Mouse (Mus musculus) urinary bladder, postnatal 25 days (tissue): ENCODE measurements at regions not wholly inside any gene's neighbourhood (a gene's known extent, or its start where the extent isn't known, plus 50 kb on each side); places are given as distances from the start of the nearest gene placed in this dataset.

ENCODE experiments used
- DNase-seq: peaks from one replicate; pipeline ENCODE4 v3.0.0; 2022; ENCODE audit warnings: low spot score

GRCm38 (mm10) chr13:101016181-101016580 lies 183.0 kb upstream of the Slc30a5 start:
- no peak for DNase-seq

DNA sequence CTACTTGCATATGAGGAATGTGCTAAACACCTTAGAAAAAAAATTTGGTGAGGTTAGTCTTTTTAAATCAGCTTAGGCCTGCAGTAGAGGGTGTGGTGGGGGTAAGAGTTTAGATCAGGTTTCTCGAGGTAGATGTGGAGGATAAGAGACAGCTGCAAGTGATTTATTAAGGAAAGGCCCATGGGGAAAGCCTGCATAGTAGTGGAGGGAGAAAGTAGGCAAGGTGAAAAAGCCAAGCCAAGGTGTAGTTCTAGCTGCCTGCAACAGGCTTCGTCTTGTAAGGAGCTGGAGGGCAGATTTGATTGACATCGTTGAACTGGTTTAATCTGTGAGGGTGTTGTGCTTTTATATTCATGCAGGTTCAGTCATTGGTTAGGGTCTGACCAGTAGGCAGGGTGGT lies 182.2 kb upstream of the Slc30a5 start:
- DNase-seq, result no peak

DNA sequence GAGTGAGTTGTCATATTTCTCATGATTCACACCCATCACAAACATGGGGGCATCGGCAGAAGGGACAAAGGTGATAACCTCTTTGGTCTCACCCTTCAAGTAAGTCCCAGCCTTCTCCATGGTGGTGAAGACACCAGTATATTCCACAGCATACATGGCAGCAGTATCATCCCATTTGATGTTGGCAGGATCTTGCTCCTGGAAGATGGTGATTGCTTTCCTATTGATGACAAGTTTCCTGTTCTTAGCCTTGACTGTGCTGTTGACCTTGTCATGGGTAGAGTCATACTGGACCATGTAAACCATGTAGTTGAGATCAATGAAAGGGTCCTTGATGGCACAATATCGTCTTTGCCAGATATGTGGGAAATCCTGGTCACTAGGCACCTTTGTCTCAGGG lies 180.4 kb upstream of the Slc30a5 start:
- no peak for DNase-seq

DNA sequence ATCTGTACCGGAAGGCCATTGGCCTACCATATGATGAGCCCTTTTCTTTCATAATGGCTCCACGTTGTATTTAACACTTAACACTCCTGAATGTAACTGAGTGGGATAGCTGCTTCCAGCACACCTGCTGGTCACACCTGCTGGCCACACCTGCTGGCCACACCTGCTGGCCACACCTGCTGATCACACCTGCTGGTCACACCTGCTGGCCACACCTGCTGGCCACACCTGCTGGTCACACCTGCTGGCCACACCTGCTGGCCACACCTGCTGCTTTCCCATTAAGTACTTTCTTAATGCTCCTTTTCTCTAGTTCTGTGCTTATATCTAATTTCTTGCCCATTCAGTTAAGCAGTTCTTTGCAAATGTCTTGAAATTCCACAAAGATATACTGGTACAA lies 157.4 kb upstream of the Slc30a5 start:
- no peak for DNase-seq

- DNase-seq, result no peak
Measured at GRCm38 (mm10) chr13:100988671-100989531, 155.7 kb upstream of the Slc30a5 start.

- no peak for DNase-seq
Measured at GRCm38 (mm10) chr13:100988116-100988515, 154.9 kb upstream of the Slc30a5 start.

DNA sequence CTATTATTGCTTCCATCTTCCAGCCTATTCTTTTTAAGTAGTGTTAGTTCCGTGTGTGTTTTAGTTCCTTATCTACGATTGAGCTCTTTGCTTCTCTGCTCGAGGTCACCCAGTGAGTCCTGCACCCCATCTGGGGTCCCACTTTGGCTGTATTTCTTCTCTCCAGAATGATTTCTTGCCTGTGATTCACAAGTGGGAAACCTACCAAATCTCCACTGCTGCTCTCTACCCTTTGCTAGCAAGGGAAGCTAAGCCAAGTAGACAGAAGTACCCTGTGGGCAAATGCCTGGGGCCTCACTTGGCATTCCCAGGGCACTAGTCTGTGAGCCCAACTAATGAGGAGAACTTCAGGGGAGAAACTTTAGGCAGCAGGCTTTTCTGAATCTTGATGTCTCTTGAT lies 142.5 kb upstream of the Slc30a5 start:
- DNase-seq, result no peak

GRCm38 (mm10) chr13:100971080-100972017 lies 138.1 kb upstream of the Slc30a5 start:
- no peak for DNase-seq

DNA sequence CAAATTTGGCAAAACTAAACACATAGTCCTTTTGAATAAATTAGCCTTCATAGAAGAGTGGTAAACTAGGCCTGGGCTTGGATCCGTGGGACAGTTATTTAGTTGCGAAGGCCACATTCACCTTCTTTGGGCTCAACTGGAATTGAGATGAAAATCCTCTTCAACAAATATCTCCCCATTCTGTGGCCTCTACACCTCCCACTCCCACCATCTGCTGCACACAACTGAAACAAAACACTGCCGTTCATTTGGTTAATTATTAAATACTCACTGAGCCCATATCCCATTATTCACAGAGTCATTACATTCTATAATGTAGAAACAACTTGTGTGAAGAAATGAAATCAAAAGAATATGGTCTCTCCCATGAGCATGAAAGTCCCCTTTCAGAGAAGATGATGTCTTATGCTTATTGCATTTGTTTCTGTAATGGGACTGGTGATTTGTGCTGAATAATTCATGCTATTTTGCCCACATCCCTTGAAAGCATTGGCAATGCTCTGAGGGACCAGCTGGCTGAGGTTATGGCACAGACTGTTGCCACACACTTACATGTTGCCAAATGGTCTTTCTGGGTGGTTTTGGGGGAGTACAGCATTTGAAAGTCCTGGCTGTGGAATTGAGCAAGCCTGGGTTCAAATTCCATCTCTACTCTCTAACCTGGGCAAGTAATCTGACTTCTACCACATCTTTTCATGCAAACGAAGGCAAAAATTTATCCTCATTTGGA lies 129.7 kb upstream of the Slc30a5 start:
- DNase-seq, result no peak

GRCm38 (mm10) chr13:100954598-100955251 lies 121.5 kb upstream of the Slc30a5 start:
- no peak for DNase-seq

- no peak for DNase-seq
Measured at GRCm38 (mm10) chr13:100954106-100954505, 120.9 kb upstream of the Slc30a5 start.

DNA sequence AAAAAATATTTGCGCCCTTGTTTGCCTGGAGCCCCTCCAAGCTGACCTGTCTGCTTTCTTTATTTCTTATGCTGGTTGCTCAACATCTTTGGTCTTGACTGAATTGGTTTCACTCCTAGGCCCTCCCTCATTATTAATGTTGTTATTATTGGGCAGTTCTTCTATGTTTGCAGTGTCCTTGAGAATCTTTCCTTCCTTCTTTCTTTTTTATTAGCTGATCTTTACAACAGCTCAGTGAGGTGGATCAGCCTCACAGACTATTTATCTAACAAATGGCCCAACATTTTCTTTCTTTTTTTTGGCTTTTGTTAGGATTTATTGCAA lies 117.9 kb upstream of the Slc30a5 start:
- no peak for DNase-seq

DNA sequence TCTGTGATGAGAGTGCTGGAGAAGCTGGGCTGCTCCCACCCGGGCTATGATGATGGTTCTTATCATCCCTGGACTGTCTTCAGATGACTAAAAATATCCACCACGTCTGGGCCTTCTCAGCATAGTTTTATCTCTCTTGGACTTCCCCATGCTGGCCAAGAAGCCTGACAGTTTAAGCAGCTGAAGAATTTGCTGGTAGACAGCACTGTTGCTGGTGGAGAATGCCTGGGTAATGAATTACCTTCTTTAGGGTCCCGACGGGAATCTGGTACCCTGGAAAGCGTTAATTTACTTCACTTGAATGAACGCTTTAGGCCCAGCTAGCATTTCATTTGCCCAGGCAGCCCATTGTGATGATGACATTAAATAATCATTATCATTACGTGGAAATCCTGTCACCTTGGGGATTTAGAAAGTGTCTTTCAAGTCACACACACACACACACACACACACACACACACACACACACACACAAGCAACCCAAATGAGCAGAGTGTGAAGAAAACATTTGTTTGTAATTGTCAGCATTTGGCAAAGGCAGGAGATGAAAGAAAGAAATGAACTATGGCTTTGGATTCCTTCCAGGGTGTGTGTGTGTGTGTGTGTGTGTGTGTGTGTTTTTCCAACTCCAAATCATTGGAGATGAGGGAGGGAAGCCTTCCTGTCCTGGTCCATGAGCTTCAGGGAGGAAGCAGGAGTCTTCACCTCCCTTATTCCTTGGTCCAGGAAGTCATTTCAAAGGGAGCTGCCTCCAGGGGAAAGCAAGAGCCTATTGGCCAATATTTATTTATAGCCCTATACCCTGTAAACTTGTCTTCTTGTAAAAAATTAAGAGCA lies 117.3 kb upstream of the Slc30a5 start:
- no peak for DNase-seq

DNA sequence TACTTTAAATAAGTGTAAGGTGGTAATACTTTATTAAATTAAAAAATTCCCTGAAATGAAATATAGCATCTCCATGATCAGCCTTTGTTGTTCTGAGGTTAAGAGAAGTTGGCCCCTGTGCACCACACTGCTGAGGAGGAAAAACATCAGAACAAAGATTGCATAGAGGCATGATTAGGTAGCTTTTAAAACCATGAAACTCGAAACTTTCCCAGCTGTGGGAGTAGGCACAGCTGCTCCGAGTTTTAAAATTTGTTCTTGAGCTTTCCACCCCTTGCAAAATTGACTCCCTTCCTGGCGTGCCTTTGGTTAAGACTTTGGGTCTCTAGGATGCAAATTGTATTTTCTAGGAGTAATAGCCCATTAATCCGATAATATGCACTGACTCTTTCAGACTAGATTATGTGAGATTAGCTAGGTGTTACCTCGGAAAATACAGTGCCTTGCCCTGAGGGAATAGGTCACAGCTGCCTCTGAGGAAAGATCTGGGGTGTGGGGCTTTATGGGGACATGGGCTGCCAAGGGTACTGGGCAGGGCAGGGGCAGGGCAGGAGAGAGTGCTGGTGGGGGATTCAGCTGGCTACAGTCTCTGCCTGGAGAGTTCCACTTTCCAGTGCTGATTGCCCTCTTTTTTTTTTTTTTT lies 110.1 kb upstream of the Slc30a5 start:
- no peak for DNase-seq

DNA sequence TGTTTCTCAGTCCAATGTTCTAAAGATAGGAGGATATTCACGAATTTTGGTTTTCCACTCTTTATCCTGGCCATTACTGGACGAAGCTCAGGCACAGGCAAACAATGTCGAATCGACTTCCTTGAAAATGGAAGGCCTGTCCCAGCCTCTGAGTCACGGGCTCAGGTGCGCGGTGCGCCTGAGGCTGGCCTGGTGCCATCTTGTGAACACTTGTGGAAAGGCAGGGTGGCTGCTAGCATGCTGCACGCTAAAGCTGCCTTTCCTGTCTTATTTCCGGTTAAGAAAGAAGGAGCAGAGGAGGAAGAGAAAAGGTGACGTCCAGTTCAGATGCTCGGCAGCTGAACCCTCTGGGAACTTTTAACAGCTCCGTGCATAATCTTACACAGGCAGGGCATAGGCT lies 107.6 kb upstream of the Slc30a5 start:
- DNase-seq, result no peak

DNA sequence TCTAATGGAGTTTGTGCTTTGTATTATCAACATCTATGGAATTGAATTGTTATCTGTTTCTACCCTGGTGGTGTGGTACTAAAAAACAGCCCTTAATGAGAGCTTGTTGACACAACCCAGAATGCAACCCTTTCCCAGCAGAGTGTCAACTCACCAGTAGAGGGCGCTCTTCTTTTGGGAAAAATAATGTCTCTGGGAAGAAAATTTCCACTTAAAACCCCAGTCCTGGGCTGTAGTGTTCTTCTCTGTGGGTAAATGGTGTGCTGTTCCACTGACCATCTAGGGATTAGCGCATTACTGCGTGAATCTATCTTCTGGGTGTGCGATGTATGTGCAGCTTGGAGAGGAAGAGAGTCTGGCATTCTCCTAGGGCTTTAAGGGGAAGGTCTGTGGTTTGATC lies 106.5 kb upstream of the Slc30a5 start:
- peak; percentile 33 for DNase-seq

GRCm38 (mm10) chr13:100933265-100933664 lies 100.0 kb upstream of the Slc30a5 start:
- DNase-seq, result no peak

- no peak for DNase-seq
Measured at GRCm38 (mm10) chr13:100899566-100899965, 66.3 kb upstream of the Slc30a5 start.

- no peak for DNase-seq
Measured at GRCm38 (mm10) chr13:100893871-100894270, 60.6 kb upstream of the Slc30a5 start.

DNA sequence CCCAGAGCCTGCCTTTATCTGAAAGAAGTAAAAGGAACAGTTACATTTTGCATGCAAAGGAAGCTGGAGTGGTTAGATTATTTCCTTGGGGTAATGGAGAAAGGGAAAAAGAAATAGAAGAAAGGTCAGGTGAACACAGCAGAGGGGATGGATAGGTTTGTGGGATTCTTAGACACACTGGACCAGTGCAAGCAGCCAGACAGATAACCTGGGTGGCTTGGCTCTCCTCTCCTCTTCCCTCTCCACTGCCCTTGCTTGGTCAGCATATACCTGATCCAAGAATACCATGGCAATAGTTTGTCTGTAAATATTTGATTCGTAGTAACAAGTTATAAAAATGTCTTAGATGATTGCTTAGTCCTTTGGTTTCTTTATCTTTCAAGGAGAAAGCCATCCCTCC lies 59.9 kb upstream of the Slc30a5 start:
- DNase-seq, result no peak
